Mouse (Mus musculus) cerebellum, adult 2 months (tissue): ENCODE measurements around the gene Nupl2. TPM values are rescaled to one million over a fixed set of nuclear protein-coding genes. Genes with fewer than 3 reads are reported as not detected.

Source experiments
- DNase-seq, 2 experiments: peaks; one replicate each; pipeline ENCODE4 v3.0.0; 2021
- H3K27ac ChIP-seq: fragments of 200-500 bp; 2 replicates; pipeline ENCODE4 v1.5.1; 2012; ENCODE audit warnings: low read length, control low read depth, inconsistent platforms; ENCODE audit not compliant: insufficient read depth
- H3K27me3 ChIP-seq: fragments of 200-500 bp; 2 replicates; pipeline ENCODE4 v1.6.1; 2012; ENCODE audit warnings: inconsistent platforms, mild to moderate bottlenecking, low read length, moderate library complexity; ENCODE audit not compliant: control insufficient read depth, insufficient read depth
- H3K4me1 ChIP-seq: fragments of 200-500 bp; 2 replicates; pipeline ENCODE4 v1.6.1; 2011; ENCODE audit warnings: low read length; ENCODE audit not compliant: control insufficient read depth, insufficient read depth
- H3K4me3 ChIP-seq: fragments of 200-500 bp; replicated peaks from 2 replicates; pipeline ENCODE3; 2011; ENCODE audit warnings: mild to moderate bottlenecking, low read depth, low read length, control low read depth; ENCODE audit not compliant: insufficient read depth
- CTCF ChIP-seq: fragments of 200-500 bp; IDR thresholded peaks from 2 replicates; pipeline ENCODE4 v1.5.1; 2011; ENCODE audit warnings: low read depth, mild to moderate bottlenecking, control low read depth, low read length, moderate library complexity, borderline replicate concordance; ENCODE audit not compliant: insufficient read depth
- POLR2A ChIP-seq: fragments of 200-500 bp; IDR thresholded peaks from 2 replicates; pipeline ENCODE4 v1.6.1; 2011; ENCODE audit warnings: low read length, control low read depth, borderline replicate concordance; ENCODE audit not compliant: insufficient read depth
- WGBS: fragments of 180-500 bp; shearing (Covaris S2); methylation state at CpG from one replicate; pipeline ENCODE4 v1.1.7; 2018; 5-methylcytosine and 5-hydroxymethylcytosine counted together
- polyA plus RNA-seq: library from polyadenylated mRNA; depleted of rRNA; stranded (reverse); fragments of >200 nt; gene quantifications from 2 replicates; pipeline ENCODE4 v1.2.3, GENCODE M21; 2012

Gene Nupl2
- polyA plus RNA-seq, 1 experiment, result 9.8 TPM

- no peak overlapping the region for H3K4me3 ChIP-seq
- no peaks in the 10 kb centered on the region for H3K27me3 ChIP-seq
- no peak for DNase-seq
- no peak overlapping the region for H3K27ac ChIP-seq
- TF ChIP-seq POLR2A (no peak), CTCF (no peak)
- 93% methylated on average over 5 of the region's 5 CpGs for WGBS
- H3K4me1 ChIP-seq, result no peaks in the 10 kb centered on the region
Measured at GRCm38 (mm10) chr5:24184011-24184410, 19.2 kb downstream of the Nupl2 start.

GRCm38 (mm10) chr5:24188476-24188875, 23.7 kb downstream of the Nupl2 start:
- no peak for DNase-seq
- no peak for TF ChIP-seq CTCF
- TF ChIP-seq POLR2A, result no peak

GRCm38 (mm10) chr5:24191821-24192220, 27.1 kb downstream of the Nupl2 start:
- 85% methylated on average over 2 of the region's 2 CpGs for WGBS
- Histone ChIP-seq H3K4me1 (no peaks in the 10 kb centered on the region), H3K27ac (no peak overlapping the region), H3K4me3 (no peak overlapping the region), H3K27me3 (no peaks in the 10 kb centered on the region)
- no peak for DNase-seq
- TF ChIP-seq CTCF, result no peak
- TF ChIP-seq POLR2A, result no peak

More at GRCm38 (mm10) chr5:24188476-24188875, 23.7 kb downstream of the Nupl2 start:
- no peak overlapping the region for H3K27ac ChIP-seq
- H3K27me3 ChIP-seq, result no peaks in the 10 kb centered on the region
- H3K4me3 ChIP-seq, result no peak overlapping the region
- H3K4me1 ChIP-seq, result no peaks in the 10 kb centered on the region
- 63% methylated on average over 4 of the region's 4 CpGs for WGBS

- WGBS, result 74% methylated on average over 4 of the region's 4 CpGs
- Histone ChIP-seq H3K4me3 (no peak overlapping the region), H3K4me1 (no peaks in the 10 kb centered on the region), H3K27ac (no peak overlapping the region), H3K27me3 (no peaks in the 10 kb centered on the region)
- DNase-seq, result no peak
- TF ChIP-seq CTCF (no peak), POLR2A (no peak)
Measured at GRCm38 (mm10) chr5:24201006-24201405, 36.2 kb downstream of the Nupl2 start.

- Histone ChIP-seq H3K4me3 (no peak overlapping the region), H3K27ac (no peak overlapping the region), H3K4me1 (no peaks in the 10 kb centered on the region), H3K27me3 (no peaks in the 10 kb centered on the region)
- no peak for DNase-seq
- no peak for TF ChIP-seq POLR2A
- no peak for TF ChIP-seq CTCF
- 57% methylated on average over 5 of the region's 5 CpGs for WGBS
Measured at GRCm38 (mm10) chr5:24202492-24202891, 37.7 kb downstream of the Nupl2 start.

- WGBS, result 81% methylated on average over 5 of the region's 5 CpGs
- H3K27ac ChIP-seq, result no peak overlapping the region
- no peak overlapping the region for H3K4me3 ChIP-seq
- no peaks in the 10 kb centered on the region for H3K4me1 ChIP-seq
- DNase-seq, result no peak
- H3K27me3 ChIP-seq, result no peaks in the 10 kb centered on the region
- no peak for TF ChIP-seq CTCF
Measured at GRCm38 (mm10) chr5:24203266-24203665, 38.5 kb downstream of the Nupl2 start.

- Histone ChIP-seq H3K4me3 (no peak overlapping the region), H3K4me1 (no peaks in the 10 kb centered on the region), H3K27me3 (no peaks in the 10 kb centered on the region), H3K27ac (no peak overlapping the region)
- no peak for DNase-seq
- no peak for TF ChIP-seq POLR2A
- TF ChIP-seq CTCF, result no peak
- whole genome bisulfite sequencing, result 84% methylated on average over 10 of the region's 10 CpGs
Measured at GRCm38 (mm10) chr5:24207965-24208364, 43.2 kb downstream of the Nupl2 start.

- no peak overlapping the region for H3K4me3 ChIP-seq
- no peaks in the 10 kb centered on the region for H3K4me1 ChIP-seq
- 94% methylated on average over 5 of the region's 5 CpGs for WGBS
- no peak for DNase-seq
- no peaks in the 10 kb centered on the region for H3K27me3 ChIP-seq
- TF ChIP-seq CTCF, result no peak
- TF ChIP-seq POLR2A, result no peak
- no peak overlapping the region for H3K27ac ChIP-seq
Measured at GRCm38 (mm10) chr5:24208505-24208904, 43.7 kb downstream of the Nupl2 start.

- no peak overlapping the region for H3K27ac ChIP-seq
- H3K4me3 ChIP-seq, result no peak overlapping the region
- no peaks in the 10 kb centered on the region for H3K4me1 ChIP-seq
- H3K27me3 ChIP-seq, result no peaks in the 10 kb centered on the region
- 80% methylated on average over 3 of the region's 3 CpGs for WGBS
- no peak for DNase-seq
- TF ChIP-seq CTCF, result no peak
- no peak for TF ChIP-seq POLR2A
Measured at GRCm38 (mm10) chr5:24213861-24214546, 49.2 kb downstream of the Nupl2 start.
